Mouse (Mus musculus): ENCODE results near the gene Hist2h2ab.

DNA sequence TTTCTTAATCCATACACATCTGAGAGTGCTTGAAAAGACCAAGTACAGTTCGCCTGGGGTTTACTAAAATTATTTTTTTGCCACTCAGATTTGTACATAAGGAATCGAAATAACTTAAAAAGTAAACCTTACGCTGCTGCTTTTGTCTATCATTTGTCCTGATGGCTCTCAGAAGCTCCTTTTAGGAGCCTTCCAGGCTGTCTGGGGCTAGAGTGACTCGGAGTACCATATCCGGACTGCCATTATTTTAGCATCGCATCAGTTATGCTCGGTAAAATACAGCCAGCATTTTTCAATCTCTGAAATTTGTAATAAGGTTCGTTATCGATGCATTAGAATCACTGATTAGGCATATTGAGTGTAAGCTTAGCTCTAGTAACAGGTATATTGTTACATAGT is 21.1 kb downstream of the Hist2h2ab start:
- TF ChIP-seq CTCF (IDR thresholded peaks at IDR 0.05; ENCODE audit: low read depth, low read length) (no peak), POLR2A (IDR thresholded peaks at IDR 0.05; ENCODE audit: extremely low read depth, insufficient read depth, low read length) (no peak)

All from liver, adult 2 months (tissue).